Mouse (Mus musculus) right cerebral cortex, postnatal 36 days (tissue): ENCODE data around the gene Spag6l.
A peak's percentile ranks its signal among the peaks of the same experiment; 100 is the strongest.
"Not testable (repeated sequence)": the region's sequence is repeated elsewhere in the genome, so short reads cannot be mapped to it uniquely, and the experiment has no call there.

Source experiments
- DNase-seq, 2 experiments: peaks; one replicate each; pipeline ENCODE4 v3.0.0; 2022; ENCODE audit warnings: low spot score in 2 of 2, mixed read lengths in 1 of 2

Spag6l gene

DNA sequence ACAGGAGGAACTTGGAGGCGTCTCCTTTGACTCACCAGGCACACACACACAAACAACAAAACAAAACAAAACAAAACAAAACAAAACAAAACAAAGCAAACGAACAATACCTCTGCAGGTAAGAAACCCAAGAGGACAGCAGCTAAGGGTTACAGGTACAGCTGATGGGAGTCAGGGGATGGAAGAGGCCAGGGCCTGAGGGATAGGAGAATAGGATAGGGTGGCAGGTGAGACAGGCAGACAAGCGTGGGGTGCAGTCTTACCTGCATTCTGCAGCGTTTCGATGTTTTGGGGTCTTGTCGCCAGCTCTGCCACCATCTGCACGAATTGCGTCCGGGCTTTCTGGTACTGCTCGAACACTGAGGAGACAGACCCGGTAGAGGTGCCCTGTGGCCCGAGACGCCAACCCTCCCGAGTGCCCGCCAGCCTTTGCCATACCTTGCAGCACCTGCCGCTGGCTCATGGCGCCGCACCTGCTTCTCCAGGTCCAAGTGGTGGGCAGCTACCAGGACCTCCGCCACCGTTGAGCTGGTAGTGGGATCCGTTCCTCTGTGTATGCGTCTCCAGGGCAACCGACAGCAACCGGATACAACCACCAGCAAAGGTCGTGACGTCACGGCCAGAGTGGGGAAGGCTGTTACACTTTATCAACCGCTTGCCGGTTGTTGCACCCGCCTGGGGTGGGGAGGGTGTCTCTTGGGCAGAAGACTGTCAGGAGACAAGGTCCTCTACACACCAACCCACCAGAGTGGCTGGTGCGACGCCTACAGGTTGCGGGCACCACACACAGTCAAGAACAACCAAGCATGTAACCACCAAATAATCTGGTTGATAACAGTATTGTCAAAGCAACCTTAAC is at the start of gene Spag6l:
TSS of gene Spag6l (minus strand) at position 700 of the 859 bp plus-strand sequence.
- peak; percentile 34 to 52 for DNase-seq

DNA sequence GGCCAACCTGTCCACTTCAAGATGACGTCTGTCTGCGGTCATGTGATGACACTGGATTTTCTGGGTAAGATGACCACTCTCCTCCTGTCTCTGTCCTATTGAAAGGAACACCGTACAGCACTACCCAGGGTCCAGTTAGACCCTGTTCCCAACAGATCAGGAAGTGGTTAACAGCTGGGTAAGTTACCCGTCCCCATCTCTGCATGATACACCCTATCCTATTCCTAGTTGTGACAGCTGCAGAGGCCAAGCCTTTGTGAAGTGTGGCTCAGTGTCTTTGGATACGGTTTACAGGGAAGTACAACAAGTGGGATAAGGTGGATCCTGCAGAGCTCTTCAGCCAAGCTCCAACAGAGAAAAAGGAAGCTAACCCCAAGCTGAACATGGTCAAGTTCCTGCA is 49.8 kb upstream of the Spag6l start:
- DNase-seq, result no peak

DNA sequence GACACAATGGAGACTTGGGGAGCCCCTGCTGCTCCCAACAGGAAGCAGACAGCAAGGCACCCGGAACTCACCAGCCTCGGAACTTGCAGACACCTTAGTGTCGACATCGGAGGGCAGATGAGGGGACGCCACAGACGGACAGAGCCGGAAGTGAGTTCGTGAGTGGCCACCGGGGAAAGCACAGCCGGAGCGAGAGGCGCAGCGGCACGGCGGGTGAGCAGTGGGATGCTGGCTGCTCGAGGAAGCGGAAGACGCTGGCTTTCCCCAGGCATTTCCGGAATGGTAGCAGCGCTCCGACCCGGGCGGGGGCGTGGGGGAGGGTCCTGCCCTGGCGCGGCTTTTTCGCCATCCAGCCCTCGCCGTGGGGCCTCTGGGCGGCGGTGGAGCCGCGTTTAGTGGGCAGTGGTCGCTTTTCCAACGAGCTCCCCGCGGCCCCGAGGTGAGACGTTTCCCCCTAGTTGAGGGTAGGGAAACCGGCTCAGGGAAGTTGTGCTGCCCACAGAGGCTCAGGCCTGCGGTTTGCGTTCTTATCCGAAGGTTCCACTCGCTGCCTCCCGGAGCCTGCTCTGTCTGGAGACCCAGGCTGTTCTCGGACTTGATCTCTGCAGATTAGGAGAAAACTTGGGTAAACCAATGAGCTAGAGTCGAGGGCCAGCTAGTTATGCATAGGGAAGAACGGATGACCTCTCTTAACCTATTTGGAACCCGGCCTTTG is 41.5 kb upstream of the Spag6l start, which contains the start of the genes Top3b and Vpreb1:
TSS of gene Top3b (plus strand) at position 120 of the 715 bp plus-strand sequence.
TSS of gene Vpreb1 (minus strand) at position 227 of the 715 bp plus-strand sequence.
- DNase-seq, result peak; percentile 87 to 88

DNA sequence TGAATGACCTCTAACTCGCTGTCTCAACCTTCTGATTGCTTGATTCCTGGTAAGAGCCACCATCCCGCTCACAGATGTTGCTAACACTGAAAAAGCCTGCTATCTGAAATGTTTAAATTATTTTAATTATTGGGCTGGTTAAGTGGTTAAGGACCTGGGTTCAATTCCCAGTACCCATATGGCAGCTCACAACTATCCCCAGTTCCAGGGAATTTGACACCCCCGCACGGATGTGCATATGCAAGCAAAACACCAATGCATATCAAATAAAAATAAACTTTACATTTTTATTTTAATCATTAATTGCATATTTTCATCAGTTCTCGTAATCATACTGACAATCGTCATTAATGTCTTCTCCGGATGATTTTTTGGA is 41.0 kb upstream of the Spag6l start:
- DNase-seq, result no peak

DNA sequence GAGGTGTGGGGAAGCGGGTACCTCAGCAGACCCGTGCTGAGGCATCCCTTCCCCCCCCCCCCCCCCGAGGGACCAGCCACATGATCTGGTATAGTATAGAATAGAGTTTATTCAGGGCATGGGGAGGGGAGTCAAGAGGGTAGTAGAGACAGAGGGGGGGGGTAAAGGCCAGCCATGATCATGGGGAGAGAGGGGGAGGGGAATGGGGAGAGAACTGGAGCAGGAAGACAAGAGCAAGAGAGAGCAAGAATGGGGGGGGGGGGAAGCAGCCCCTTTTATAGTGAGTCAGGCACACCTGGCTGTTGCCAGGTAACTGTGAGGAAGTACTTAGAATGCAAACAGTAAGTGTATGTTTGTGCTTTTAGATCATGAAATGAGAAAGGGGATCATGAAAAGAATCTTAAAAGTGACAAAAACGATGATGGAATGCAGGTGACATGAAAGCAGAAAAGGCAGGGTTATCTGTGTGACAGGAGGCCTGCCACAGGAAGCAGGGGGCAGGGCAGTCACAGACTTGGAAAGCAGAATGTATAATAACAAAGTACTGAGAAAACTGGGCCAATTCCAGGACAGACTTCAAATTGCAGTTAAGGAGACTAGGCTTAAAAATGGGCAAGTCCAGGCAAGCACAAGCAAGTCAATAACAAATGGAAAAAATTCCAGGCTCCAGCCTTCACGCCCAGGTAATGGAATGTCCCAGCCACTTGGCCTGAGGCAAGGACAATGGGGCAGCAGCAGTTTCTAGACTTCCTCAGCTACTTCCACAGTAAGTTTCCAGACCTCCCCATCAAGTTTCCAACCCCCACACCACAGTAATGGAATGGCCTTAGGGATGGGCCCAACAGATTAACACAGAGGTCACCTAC is 36.7 kb upstream of the Spag6l start:
- no peak for DNase-seq

DNA sequence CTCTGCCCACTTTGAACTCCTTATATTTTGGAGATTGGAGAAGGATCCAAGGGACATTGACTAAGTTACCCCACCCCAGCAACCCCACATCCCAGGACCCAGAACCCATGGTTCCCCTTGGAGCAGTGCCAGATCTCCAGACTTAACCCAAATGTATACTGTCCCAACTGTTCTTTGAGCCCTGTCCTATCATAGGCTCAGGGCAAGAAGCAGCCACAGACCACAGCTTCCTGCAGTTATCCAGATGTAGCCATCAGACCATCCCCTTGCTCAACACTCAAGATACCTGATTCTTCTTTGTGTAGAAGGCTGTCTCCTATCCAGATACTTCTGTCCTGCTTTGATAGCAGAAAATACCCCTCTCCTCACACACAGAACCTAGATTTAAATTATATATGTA is 36.0 kb upstream of the Spag6l start:
- DNase-seq, result no peak

DNA sequence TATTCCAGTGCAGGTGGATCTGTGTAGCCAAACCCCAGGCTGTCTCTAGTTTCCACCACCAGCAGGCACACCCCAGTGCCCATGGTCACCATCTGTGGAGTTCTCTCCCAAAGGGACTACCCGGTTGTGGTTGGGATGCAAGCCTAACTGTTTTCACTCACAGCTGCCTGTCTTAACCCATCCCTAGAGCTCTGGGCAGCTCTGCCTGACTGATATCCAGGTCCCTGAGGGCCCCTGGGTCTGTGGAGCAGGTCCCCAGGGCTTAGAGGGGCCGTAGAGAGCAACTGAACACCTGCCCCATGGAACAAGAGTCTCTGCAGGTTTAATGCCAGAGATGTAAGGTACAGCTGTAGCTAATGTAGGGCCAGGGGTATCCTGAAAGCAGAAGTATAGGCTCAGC is 34.7 kb upstream of the Spag6l start, which contains the start of gene Igll1:
TSS of gene Igll1 (minus strand) at position 8 of the 400 bp plus-strand sequence.
- no peak for DNase-seq

DNA sequence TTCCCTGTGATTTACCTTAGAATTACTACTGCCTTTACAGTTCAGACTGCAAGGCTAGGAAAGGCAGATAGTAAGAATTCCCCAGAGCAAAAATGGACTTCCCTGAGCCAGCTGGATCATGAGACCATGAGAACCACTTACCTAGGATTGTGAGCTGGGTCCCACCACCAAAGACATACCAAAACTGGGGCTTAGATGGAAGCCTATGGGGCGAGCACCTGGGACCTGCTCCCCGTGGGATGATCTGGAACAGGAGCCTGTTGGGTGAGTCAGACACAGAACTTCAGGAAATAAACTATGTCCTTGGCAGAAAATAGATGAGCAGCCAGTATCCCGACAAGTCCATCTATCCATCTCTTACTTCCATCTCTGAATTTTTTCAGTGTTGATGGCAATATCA is 33.0 kb upstream of the Spag6l start:
- no peak for DNase-seq

DNA sequence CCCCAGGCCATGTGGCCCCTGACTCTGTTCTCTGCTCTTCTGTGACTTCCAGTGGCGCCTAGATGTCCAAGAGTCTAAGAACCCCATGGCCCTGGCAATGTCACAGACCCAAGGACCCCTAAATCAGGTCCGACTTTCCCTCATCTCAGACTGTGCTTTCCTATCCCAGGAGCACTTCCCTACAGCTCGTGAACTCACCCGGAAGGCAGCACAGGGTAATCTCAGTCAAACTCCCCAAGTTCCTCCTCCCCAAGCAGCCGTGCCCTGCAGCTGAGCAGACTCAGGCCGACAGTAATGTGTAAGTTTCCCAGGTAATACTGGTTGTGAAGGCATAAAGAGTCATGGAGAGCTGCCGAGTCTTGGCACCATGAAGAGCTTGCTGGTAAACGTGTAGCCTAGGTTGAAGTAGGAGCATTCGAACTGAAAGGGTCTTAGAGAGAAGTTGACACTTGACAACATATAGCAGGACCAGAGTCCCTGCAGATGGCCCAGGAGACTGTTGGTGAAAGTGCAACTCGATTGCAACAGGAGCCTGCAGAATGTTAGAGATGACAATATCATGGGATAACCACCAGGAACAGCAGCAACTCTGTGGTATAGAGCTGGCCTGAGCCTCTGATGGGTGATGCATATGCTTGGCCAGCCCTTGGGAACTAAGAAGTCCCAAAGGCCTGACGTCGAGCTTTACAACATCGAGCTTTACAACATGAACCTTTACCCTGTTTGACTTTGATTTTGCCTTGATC is 27.6 kb upstream of the Spag6l start:
- DNase-seq, result no peak

DNA sequence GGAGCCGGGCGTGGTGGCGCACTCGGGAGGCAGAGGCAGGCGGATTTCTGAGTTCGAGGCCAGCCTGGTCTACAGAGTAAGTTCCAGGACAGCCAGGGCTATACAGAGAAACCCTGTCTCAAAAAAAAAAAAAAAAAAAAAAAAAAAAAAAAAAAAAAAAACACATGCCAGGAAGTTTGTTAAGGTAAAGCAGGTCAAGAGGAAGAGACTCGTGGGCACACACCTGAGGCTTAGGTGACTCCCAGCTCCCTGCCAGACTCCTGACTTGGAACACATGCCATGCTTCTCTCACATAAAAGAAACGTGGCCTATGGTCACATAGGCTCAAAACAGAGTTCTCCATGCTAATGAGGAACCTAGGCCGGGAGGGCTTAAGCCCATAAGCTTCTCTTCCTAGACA is 26.8 kb upstream of the Spag6l start:
- not testable (repeated sequence) for DNase-seq

DNA sequence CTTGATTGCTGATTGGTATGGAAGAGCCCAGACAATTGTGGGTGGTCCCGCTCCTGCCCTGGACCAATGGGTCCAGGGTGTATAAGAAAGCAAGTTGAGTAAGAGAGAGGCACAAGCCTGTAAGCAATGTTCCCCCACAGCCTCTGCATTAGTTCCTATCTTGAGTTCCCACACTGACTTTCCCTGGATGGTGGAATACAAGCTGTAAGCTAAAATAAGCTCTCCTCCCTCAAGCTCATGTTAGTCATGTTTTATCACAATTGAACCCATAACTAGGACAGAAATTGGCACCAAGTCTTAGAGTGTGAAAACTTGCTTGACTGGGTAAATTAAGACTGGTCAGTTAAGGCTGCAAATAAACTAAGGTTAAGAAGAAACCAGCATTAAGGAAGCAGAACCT is 26.3 kb upstream of the Spag6l start:
- DNase-seq, result no peak

DNA sequence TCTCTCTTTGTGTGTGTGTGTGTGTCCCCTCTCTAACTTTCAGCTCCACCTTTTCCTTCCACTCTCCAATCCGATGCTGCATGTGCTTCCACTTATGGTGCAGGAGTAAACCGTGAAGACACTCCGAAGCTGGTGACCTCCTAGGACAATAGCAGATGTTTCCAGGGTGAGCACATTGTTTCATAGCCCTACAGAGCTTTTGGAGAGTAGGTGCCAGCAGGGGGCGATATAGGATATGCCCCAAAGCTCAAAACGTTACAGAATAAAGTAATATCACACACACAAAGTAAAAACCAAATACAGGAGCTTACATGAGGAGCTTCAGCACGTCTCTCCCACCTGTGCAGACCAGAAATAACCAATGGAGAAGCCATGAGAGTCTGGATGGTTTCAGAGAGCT is 25.6 kb upstream of the Spag6l start:
- no peak for DNase-seq

DNA sequence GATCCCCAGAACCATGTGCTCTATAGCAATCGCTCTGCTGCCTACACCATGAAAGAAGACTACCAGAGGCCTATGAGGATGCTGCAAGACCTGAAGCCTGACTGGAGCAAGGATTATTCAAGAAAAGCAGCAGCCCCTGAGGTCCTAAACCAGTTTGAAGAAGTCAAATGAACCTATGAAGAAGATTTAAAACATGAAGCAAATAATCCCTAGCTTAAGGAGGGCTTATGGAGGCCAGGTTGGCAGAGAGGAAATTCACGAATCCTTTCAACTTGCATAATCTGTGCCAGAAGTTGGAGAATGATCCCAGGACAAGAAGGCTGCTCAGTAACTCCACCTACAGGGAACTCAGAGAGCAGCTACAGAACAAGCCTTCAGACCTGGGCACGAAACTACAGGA is 23.2 kb upstream of the Spag6l start:
- DNase-seq, result no peak

DNA sequence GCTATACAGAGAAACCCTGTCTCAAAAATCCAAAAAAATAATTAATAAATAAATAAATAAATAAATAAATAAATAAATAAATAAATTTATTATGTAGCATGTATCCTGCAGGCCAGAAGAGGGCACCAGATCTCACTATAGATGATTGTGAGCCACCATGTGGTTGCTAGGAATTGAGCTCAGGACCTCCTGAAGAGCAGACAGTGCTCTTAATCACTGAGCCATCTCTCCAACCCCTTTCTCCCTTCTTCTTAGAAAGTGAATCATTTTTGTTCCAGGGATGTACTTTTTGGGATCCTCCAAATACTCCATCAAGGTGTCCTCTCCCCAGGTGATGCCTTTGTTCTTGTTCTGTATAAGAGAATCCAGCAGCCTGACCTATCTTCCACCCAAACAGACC is 19.9 kb upstream of the Spag6l start:
- DNase-seq, result no peak

DNA sequence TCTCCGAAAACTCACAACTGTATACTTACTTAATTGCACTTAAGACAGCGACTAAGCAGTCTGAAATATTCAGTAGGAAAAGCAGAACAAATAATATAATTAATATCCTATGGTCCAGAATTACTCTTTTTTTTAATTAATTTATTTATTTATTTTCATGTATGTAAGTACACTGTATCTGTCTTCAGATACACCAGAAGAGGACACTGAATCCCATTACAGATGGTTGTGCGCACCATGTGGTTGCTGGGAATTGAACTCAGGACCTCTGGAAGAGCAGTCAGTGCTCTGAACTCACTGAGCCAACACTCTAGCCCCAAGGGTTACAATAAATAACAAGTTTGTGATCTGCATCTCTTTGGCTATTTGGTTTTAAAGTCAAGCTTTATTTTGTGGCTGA is 415 bp upstream of the Spag6l start:
- DNase-seq, result no peak

DNA sequence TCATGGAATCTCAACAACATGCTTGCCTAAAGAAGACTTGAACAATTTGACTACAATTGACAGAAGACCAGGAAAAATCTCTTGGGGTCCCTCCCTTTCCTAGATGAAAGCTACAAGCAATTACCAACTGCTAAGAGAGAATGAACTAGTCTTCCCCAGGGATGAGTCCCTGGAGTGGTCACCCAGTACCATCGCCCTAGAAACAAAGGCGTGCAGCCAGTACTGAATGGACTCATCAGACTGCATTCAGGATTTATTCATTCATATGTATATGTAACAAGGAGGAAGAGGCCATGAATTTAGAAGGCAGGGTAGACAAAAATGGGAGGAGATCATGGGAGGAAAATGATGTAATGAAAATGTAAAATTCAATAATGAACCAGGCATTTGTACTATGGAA is 3.0 kb downstream of the Spag6l start:
- DNase-seq, result no peak

DNA sequence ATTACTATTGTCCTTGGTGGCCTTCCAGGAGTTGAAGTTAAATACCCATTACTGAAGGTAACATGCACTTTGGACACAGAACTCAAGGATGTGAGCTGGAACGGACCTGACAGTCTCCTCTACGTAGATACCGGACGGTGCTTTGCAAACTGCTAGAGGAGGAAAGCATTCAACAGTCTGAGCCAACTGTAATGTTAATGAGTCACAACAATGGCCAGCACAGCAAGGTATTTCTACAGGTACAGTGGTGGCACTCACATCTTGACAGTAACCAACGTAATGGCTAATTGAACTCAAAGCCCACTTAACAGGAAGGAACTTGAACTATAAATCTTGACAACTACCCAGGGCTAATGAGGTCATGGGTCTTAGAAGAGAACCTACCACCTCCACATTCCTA is 3.8 kb downstream of the Spag6l start:
- no peak for DNase-seq

DNA sequence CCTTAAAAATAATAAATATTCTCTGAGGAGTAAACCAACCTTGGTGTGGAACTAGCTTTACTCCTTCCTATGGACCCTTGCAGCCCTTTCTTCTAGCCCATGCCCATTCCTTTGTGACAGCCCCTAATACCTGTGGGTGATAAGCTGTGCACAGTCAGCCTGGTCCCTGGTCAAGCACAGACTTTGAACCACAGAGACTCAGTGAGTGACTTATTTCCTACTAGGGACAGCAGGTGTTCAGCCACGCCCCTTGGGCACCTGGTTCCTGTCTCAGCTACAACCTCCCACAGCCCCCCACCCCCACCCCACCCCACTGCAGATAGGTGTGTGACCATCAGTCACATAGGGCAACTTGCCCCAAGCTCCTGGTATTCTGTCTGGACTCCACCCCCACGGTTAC is 22.9 kb downstream of the Spag6l start:
- DNase-seq, result no peak
